Mouse (Mus musculus): Measurements from ENCODE around the gene 1700003F12Rik. TPM values are rescaled to one million over a fixed set of nuclear protein-coding genes. Genes with fewer than 3 reads are reported as not detected.

The 1700003F12Rik gene
- polyA plus RNA-seq, 1 experiment from 2014 or later: 1.8 TPM

GRCm38 (mm10) chr2:154516944-154517343 is 29.9 kb upstream of the 1700003F12Rik start:
- Histone ChIP-seq H3K36me3 (ENCODE audit: control insufficient read depth, insufficient read depth, low read length) (no peaks in the 10 kb centered on the region), H3K4me2 (no peak overlapping the region), H3K27me3 (replicated peaks; ENCODE audit: control insufficient read depth, insufficient read depth, low read length) (no peaks in the 10 kb centered on the region), H3K4me1 (replicated peaks; ENCODE audit: control insufficient read depth, insufficient read depth, low read length) (no peaks in the 10 kb centered on the region), H3K27ac (ENCODE audit: low read depth, low read length) (no peak overlapping the region), H3K9me3 (ENCODE audit: control insufficient read depth, low read length) (no peaks in the 10 kb centered on the region), H3K9ac (ENCODE audit: low read depth, low read length) (no peak overlapping the region), H3K4me3 (ENCODE audit: low read depth, low read length) (no peak overlapping the region)
- ATAC-seq (replicated peaks; ENCODE audit: low FRiP score) (no peak), DNase-seq (ENCODE audit: low spot score) (no peak)
- 83% methylated on average over 3 of the region's 3 CpGs for WGBS

- Histone ChIP-seq H3K36me3 (ENCODE audit: control insufficient read depth, insufficient read depth, low read length) (no peaks in the 10 kb centered on the region), H3K9ac (ENCODE audit: low read depth, low read length) (no peak overlapping the region), H3K27ac (ENCODE audit: low read depth, low read length) (no peak overlapping the region), H3K27me3 (replicated peaks; ENCODE audit: control insufficient read depth, insufficient read depth, low read length) (no peaks in the 10 kb centered on the region), H3K4me2 (no peak overlapping the region), H3K4me1 (replicated peaks; ENCODE audit: control insufficient read depth, insufficient read depth, low read length) (no peaks in the 10 kb centered on the region), H3K4me3 (ENCODE audit: low read depth, low read length) (no peak overlapping the region), H3K9me3 (ENCODE audit: control insufficient read depth, low read length) (no peaks in the 10 kb centered on the region)
- ATAC-seq (replicated peaks; ENCODE audit: low FRiP score): no peak
- WGBS: 92% methylated on average over 5 of the region's 5 CpGs
- no peak for DNase-seq (ENCODE audit: low spot score)
These were observed 29.5 kb upstream of the 1700003F12Rik start for GRCm38 (mm10) chr2:154517424-154517823.

- no peaks in the 10 kb centered on the region for H3K9me3 ChIP-seq (ENCODE audit: control insufficient read depth, low read length)
- no peaks in the 10 kb centered on the region for H3K27me3 ChIP-seq (replicated peaks; ENCODE audit: control insufficient read depth, insufficient read depth, low read length)
- ATAC-seq (replicated peaks; ENCODE audit: low FRiP score) (no peak), DNase-seq (ENCODE audit: low spot score) (no peak)
- no peak overlapping the region for H3K9ac ChIP-seq (ENCODE audit: low read depth, low read length)
- H3K27ac ChIP-seq (ENCODE audit: low read depth, low read length): no peak overlapping the region
- H3K4me2 ChIP-seq: no peak overlapping the region
- H3K4me3 ChIP-seq (ENCODE audit: low read depth, low read length): no peak overlapping the region
- H3K4me1 ChIP-seq (replicated peaks; ENCODE audit: control insufficient read depth, insufficient read depth, low read length): no peaks in the 10 kb centered on the region
- H3K36me3 ChIP-seq (ENCODE audit: control insufficient read depth, insufficient read depth, low read length): peaks cover 11% of the 10 kb centered on the region; the same call in 1 of the 2 replicates
These were observed 25.4 kb upstream of the 1700003F12Rik start for GRCm38 (mm10) chr2:154521449-154521848.

GRCm38 (mm10) chr2:154522334-154522733 is 24.6 kb upstream of the 1700003F12Rik start:
- 66% methylated on average over 5 of the region's 5 CpGs for WGBS
- H3K36me3 ChIP-seq (ENCODE audit: control insufficient read depth, insufficient read depth, low read length): peaks cover 13% of the 10 kb centered on the region; the same call in 1 of the 2 replicates
- ATAC-seq (replicated peaks; ENCODE audit: low FRiP score): no peak

GRCm38 (mm10) chr2:154525285-154525684 is 21.6 kb upstream of the 1700003F12Rik start:
- H3K4me1 ChIP-seq (replicated peaks; ENCODE audit: control insufficient read depth, insufficient read depth, low read length): no peaks in the 10 kb centered on the region
- no peak for DNase-seq (ENCODE audit: low spot score)
- no peak for ATAC-seq (replicated peaks; ENCODE audit: low FRiP score)
- peaks cover 17% of the 10 kb centered on the region; the same call in 1 of the 2 replicates for H3K36me3 ChIP-seq (ENCODE audit: control insufficient read depth, insufficient read depth, low read length)
- 92% methylated on average over 2 of the region's 2 CpGs for WGBS
- H3K4me2 ChIP-seq: no peak overlapping the region
- no peak overlapping the region for H3K27ac ChIP-seq (ENCODE audit: low read depth, low read length)
- H3K27me3 ChIP-seq (replicated peaks; ENCODE audit: control insufficient read depth, insufficient read depth, low read length): no peaks in the 10 kb centered on the region
- no peak overlapping the region for H3K9ac ChIP-seq (ENCODE audit: low read depth, low read length)
- H3K9me3 ChIP-seq (ENCODE audit: control insufficient read depth, low read length): no peaks in the 10 kb centered on the region
- H3K4me3 ChIP-seq (ENCODE audit: low read depth, low read length): no peak overlapping the region

More at GRCm38 (mm10) chr2:154522334-154522733, 24.6 kb upstream of the 1700003F12Rik start:
- Histone ChIP-seq H3K27me3 (replicated peaks; ENCODE audit: control insufficient read depth, insufficient read depth, low read length) (no peaks in the 10 kb centered on the region), H3K4me1 (replicated peaks; ENCODE audit: control insufficient read depth, insufficient read depth, low read length) (no peaks in the 10 kb centered on the region), H3K9me3 (ENCODE audit: control insufficient read depth, low read length) (no peaks in the 10 kb centered on the region), H3K4me2 (no peak overlapping the region), H3K4me3 (ENCODE audit: low read depth, low read length) (no peak overlapping the region), H3K27ac (ENCODE audit: low read depth, low read length) (no peak overlapping the region), H3K9ac (ENCODE audit: low read depth, low read length) (no peak overlapping the region)
- no peak for DNase-seq (ENCODE audit: low spot score)

- Histone ChIP-seq H3K27me3 (replicated peaks; ENCODE audit: control insufficient read depth, insufficient read depth, low read length) (no peaks in the 10 kb centered on the region), H3K36me3 (ENCODE audit: control insufficient read depth, insufficient read depth, low read length) (peaks cover 24% of the 10 kb centered on the region; the same call in 1 of the 2 replicates), H3K27ac (ENCODE audit: low read depth, low read length) (no peak overlapping the region), H3K9me3 (ENCODE audit: control insufficient read depth, low read length) (no peaks in the 10 kb centered on the region), H3K9ac (ENCODE audit: low read depth, low read length) (no peak overlapping the region), H3K4me3 (ENCODE audit: low read depth, low read length) (no peak overlapping the region), H3K4me1 (replicated peaks; ENCODE audit: control insufficient read depth, insufficient read depth, low read length) (no peaks in the 10 kb centered on the region), H3K4me2 (no peak overlapping the region)
- ATAC-seq (replicated peaks; ENCODE audit: low FRiP score): no peak
- WGBS: 92% methylated on average over 3 of the region's 3 CpGs
- DNase-seq (ENCODE audit: low spot score): no peak
These were observed 20.4 kb upstream of the 1700003F12Rik start for GRCm38 (mm10) chr2:154526531-154526930.

- Histone ChIP-seq H3K4me3 (ENCODE audit: low read depth, low read length) (no peak overlapping the region), H3K27me3 (replicated peaks; ENCODE audit: control insufficient read depth, insufficient read depth, low read length) (no peaks in the 10 kb centered on the region), H3K9ac (ENCODE audit: low read depth, low read length) (no peak overlapping the region), H3K4me2 (no peak overlapping the region), H3K9me3 (ENCODE audit: control insufficient read depth, low read length) (no peaks in the 10 kb centered on the region), H3K4me1 (replicated peaks; ENCODE audit: control insufficient read depth, insufficient read depth, low read length) (no peaks in the 10 kb centered on the region), H3K27ac (ENCODE audit: low read depth, low read length) (no peak overlapping the region), H3K36me3 (ENCODE audit: control insufficient read depth, insufficient read depth, low read length) (peaks cover 32% of the 10 kb centered on the region; the same call in 1 of the 2 replicates)
- WGBS: 66% methylated on average over 3 of the region's 3 CpGs
- ATAC-seq (replicated peaks; ENCODE audit: low FRiP score) (no peak), DNase-seq (ENCODE audit: low spot score) (no peak)
These were observed 14.0 kb upstream of the 1700003F12Rik start for GRCm38 (mm10) chr2:154532888-154533287.

- Histone ChIP-seq H3K4me2 (no peak overlapping the region), H3K9me3 (ENCODE audit: control insufficient read depth, low read length) (no peaks in the 10 kb centered on the region), H3K4me1 (replicated peaks; ENCODE audit: control insufficient read depth, insufficient read depth, low read length) (0 out of 2 replicates have a peak, but pooled peaks cover 4% of the 10 kb centered on the region), H3K27ac (ENCODE audit: low read depth, low read length) (no peak overlapping the region), H3K4me3 (ENCODE audit: low read depth, low read length) (no peak overlapping the region), H3K36me3 (ENCODE audit: control insufficient read depth, insufficient read depth, low read length) (peaks cover 31% of the 10 kb centered on the region; the same call in 1 of the 2 replicates), H3K27me3 (replicated peaks; ENCODE audit: control insufficient read depth, insufficient read depth, low read length) (no peaks in the 10 kb centered on the region), H3K9ac (ENCODE audit: low read depth, low read length) (no peak overlapping the region)
- DNase-seq (ENCODE audit: low spot score) (no peak), ATAC-seq (replicated peaks; ENCODE audit: low FRiP score) (0 out of 2 replicates have a peak, but pooled peaks have one; percentile 47)
- 87% methylated on average over 12 of the region's 12 CpGs for WGBS
These were observed 12.1 kb upstream of the 1700003F12Rik start for GRCm38 (mm10) chr2:154534704-154535270.

- Histone ChIP-seq H3K36me3 (ENCODE audit: control insufficient read depth, insufficient read depth, low read length) (peaks cover 19% of the 10 kb centered on the region; the same call in 1 of the 2 replicates), H3K27me3 (replicated peaks; ENCODE audit: control insufficient read depth, insufficient read depth, low read length) (no peaks in the 10 kb centered on the region), H3K9ac (ENCODE audit: low read depth, low read length) (no peak overlapping the region), H3K4me2 (no peak overlapping the region), H3K4me3 (ENCODE audit: low read depth, low read length) (no peak overlapping the region), H3K27ac (ENCODE audit: low read depth, low read length) (no peak overlapping the region), H3K9me3 (ENCODE audit: control insufficient read depth, low read length) (peaks cover 2% of the 10 kb centered on the region; the same call in 1 of the 2 replicates), H3K4me1 (replicated peaks; ENCODE audit: control insufficient read depth, insufficient read depth, low read length) (0 out of 2 replicates have a peak, but pooled peaks cover 4% of the 10 kb centered on the region)
- WGBS: 76% methylated on average over 2 of the region's 2 CpGs
- ATAC-seq (replicated peaks; ENCODE audit: low FRiP score) (no peak), DNase-seq (ENCODE audit: low spot score) (no peak)
These were observed 8.6 kb upstream of the 1700003F12Rik start for GRCm38 (mm10) chr2:154538310-154538709.

All from liver, embryonic 11.5 days (tissue).